16 mouse cellular contexts compared by ENCODE assay signal in genomic region chr10:80057683-80058326, GRCm38 (mm10). TPM values are rescaled to one million over a fixed set of nuclear protein-coding genes. Genes with fewer than 3 reads are reported as not detected.
A peak's percentile ranks its signal among the peaks of the same experiment; 100 is the strongest.
DNase-seq lines count a peak whose midpoint lies in the region; ATAC-seq lines count a peak whose summit lies in the region.
"Had no signal": no experiment of that assay in that cellular context is flagged by ENCODE, and none has a peak within 500 bp of the region (broad histone marks: within the 10 kb centered on the region; RNA-seq: fewer than 3 reads in every experiment).

No protein-coding gene starts in this region.

- H3K36me3 ChIP-seq in neural tube, embryonic 13.5 days: peaks cover 68% of the 10 kb centered on the region
- peaks cover 75% of the 10 kb centered on the region for H3K36me3 ChIP-seq in embryonic facial prominence, embryonic 14.5 days (ENCODE audit: control insufficient read depth, insufficient read depth, low read length)

- H3K4me3 ChIP-seq in neural tube, embryonic 13.5 days: no peak overlapping the region
- H3K4me3 ChIP-seq in embryonic facial prominence, embryonic 14.5 days (ENCODE audit: low read depth, low read length): no peak overlapping the region
- H3K4me3 ChIP-seq: embryonic facial prominence, embryonic 15.5 days; forebrain, embryonic 15.5 days; heart, embryonic 12.5 days; hindbrain, embryonic 15.5 days had no signal

- ATAC-seq in neural tube, embryonic 13.5 days (ENCODE audit: low read depth): no peak
- no peak for ATAC-seq in embryonic facial prominence, embryonic 14.5 days (ENCODE audit: low read depth)
- ATAC-seq: activated CD4-positive, CD25-positive, alpha-beta regulatory T cell, adult 4 months; forebrain, embryonic 15.5 days had no signal

- H3K9ac ChIP-seq in neural tube, embryonic 13.5 days: 0 out of 2 replicates have a peak overlapping the region, but pooled peaks have one; percentile 36
- peak overlapping the region; percentile 25; the same call in 1 of the 2 replicates for H3K9ac ChIP-seq in embryonic facial prominence, embryonic 14.5 days (ENCODE audit: low read depth, low read length)
- H3K9ac ChIP-seq: embryonic facial prominence, embryonic 15.5 days; forebrain, embryonic 15.5 days; heart, embryonic 12.5 days; hindbrain, embryonic 15.5 days; liver, embryonic 14.5 days had no signal

- no peaks in the 10 kb centered on the region for H3K27me3 ChIP-seq in neural tube, embryonic 13.5 days
- no peaks in the 10 kb centered on the region for H3K27me3 ChIP-seq in embryonic facial prominence, embryonic 14.5 days (replicated peaks; ENCODE audit: control insufficient read depth, insufficient read depth, low read length)
- H3K27me3 ChIP-seq: embryonic facial prominence, embryonic 15.5 days; forebrain, embryonic 15.5 days; heart, embryonic 12.5 days; hindbrain, embryonic 15.5 days had no signal

- no peak overlapping the region for H3K27ac ChIP-seq in neural tube, embryonic 13.5 days (replicated peaks)
- H3K27ac ChIP-seq in embryonic facial prominence, embryonic 14.5 days (replicated peaks; ENCODE audit: low read depth, low read length): no peak overlapping the region
- H3K27ac ChIP-seq: embryonic facial prominence, embryonic 15.5 days; forebrain, embryonic 15.5 days; hindbrain, embryonic 15.5 days; liver, embryonic 14.5 days had no signal

- no peak overlapping the region for H3K4me2 ChIP-seq in neural tube, embryonic 13.5 days
- H3K4me2 ChIP-seq in embryonic facial prominence, embryonic 14.5 days (ENCODE audit: low read depth, low read length): no peak overlapping the region
- H3K4me2 ChIP-seq: embryonic facial prominence, embryonic 15.5 days; forebrain, embryonic 15.5 days; heart, embryonic 12.5 days; hindbrain, embryonic 15.5 days had no signal

- DNase-seq in cerebellum, adult 9-11 months: peak; percentile 59
- no peak for DNase-seq in cerebellum, adult 8-10 months
- DNase-seq in kidney, adult 9 months: peak; percentile 50
- no peak for DNase-seq in kidney, postnatal 14 days
- DNase-seq in neural tube, embryonic 10.5 days (ENCODE audit: extremely low spot score, low spot score): no peak
- DNase-seq in embryonic facial prominence, embryonic 14.5 days (ENCODE audit: low spot score): no peak
- no peak for DNase-seq in spleen, adult 12 weeks (ENCODE audit: low spot score)
- DNase-seq: B cell, adult 2 months; thymus, postnatal 36 days had no signal

- 77% methylated on average over 30 of the region's 30 CpGs for WGBS in neural tube, embryonic 13.5 days
- 81% methylated on average over 30 of the region's 30 CpGs for WGBS in embryonic facial prominence, embryonic 14.5 days

- peaks cover 27% of the 10 kb centered on the region for H3K4me1 ChIP-seq in neural tube, embryonic 13.5 days (replicated peaks)
- peaks cover 9% of the 10 kb centered on the region; the same call in 1 of the 2 replicates for H3K4me1 ChIP-seq in embryonic facial prominence, embryonic 14.5 days (ENCODE audit: control insufficient read depth, insufficient read depth, low read length)

- H3K9me3 ChIP-seq in neural tube, embryonic 13.5 days: no peaks in the 10 kb centered on the region
- no peaks in the 10 kb centered on the region for H3K9me3 ChIP-seq in embryonic facial prominence, embryonic 14.5 days (ENCODE audit: control insufficient read depth, low read length)
- H3K9me3 ChIP-seq: embryonic facial prominence, embryonic 15.5 days; forebrain, embryonic 15.5 days; heart, embryonic 12.5 days; hindbrain, embryonic 15.5 days had no signal

RNA-seq across cellular contexts. Expression of gene Gpx4, which starts 10.8 kb away (rescaled TPM):
- polyA plus RNA-seq in neural tube, embryonic 13.5 days (2015; fragmentation: Nextera tagmentation; extraction: Ambion mirVana): 505 and 556 TPM in 2 replicates
- 505 and 517 TPM in 2 replicates for polyA plus RNA-seq in embryonic facial prominence, embryonic 14.5 days (2014; fragmentation: Nextera tagmentation; extraction: Ambion mirVana)

RNA-seq across cellular contexts. Expression of gene Polr2e, which starts 18.2 kb away (rescaled TPM):
- polyA plus RNA-seq in neural tube, embryonic 13.5 days (2015; fragmentation: Nextera tagmentation; extraction: Ambion mirVana): 141 and 153 TPM in 2 replicates
- polyA plus RNA-seq in embryonic facial prominence, embryonic 14.5 days (2014; fragmentation: Nextera tagmentation; extraction: Ambion mirVana): 207 and 227 TPM in 2 replicates

RNA-seq across cellular contexts. Expression of gene Arhgap45, which starts 41.4 kb away (rescaled TPM):
- polyA plus RNA-seq in neural tube, embryonic 13.5 days (2015; fragmentation: Nextera tagmentation; extraction: Ambion mirVana): 2.4 and 2.9 TPM in 2 replicates
- polyA plus RNA-seq in embryonic facial prominence, embryonic 14.5 days (2014; fragmentation: Nextera tagmentation; extraction: Ambion mirVana): 4.4 and 6.4 TPM in 2 replicates

RNA-seq across cellular contexts. Expression of gene Sbno2, which starts 47.6 kb away (rescaled TPM):
- 12.9 and 13.0 TPM in 2 replicates for polyA plus RNA-seq in neural tube, embryonic 13.5 days (2015; fragmentation: Nextera tagmentation; extraction: Ambion mirVana)
- polyA plus RNA-seq in embryonic facial prominence, embryonic 14.5 days (2014; fragmentation: Nextera tagmentation; extraction: Ambion mirVana): 12.8 and 14.1 TPM in 2 replicates

RNA-seq across cellular contexts. Expression of gene Stk11, which starts 57.8 kb away (rescaled TPM):
- polyA plus RNA-seq in neural tube, embryonic 13.5 days (2015; fragmentation: Nextera tagmentation; extraction: Ambion mirVana): 13.3 and 16.8 TPM in 2 replicates
- 32.6 and 32.7 TPM in 2 replicates for polyA plus RNA-seq in embryonic facial prominence, embryonic 14.5 days (2014; fragmentation: Nextera tagmentation; extraction: Ambion mirVana)

Comparison
In these comparisons a context has a peak if more than half of its experiments do, and no peak if none do; other contexts are left out.
1. DNase-seq: peak in cerebellum, adult 9-11 months (single experiment) and kidney, adult 9 months (single experiment); none in cerebellum, adult 8-10 months (single experiment), kidney, postnatal 14 days (single experiment), neural tube, embryonic 10.5 days (single experiment), embryonic facial prominence, embryonic 14.5 days (single experiment) and spleen, adult 12 weeks (single experiment).